Mouse (Mus musculus) hindbrain, embryonic 14.5 days (tissue): ENCODE measurements at regions not wholly inside any gene's neighbourhood (a gene's known extent, or its start where the extent isn't known, plus 50 kb on each side); places are given as distances from the start of the nearest gene placed in this dataset.

Experiments used
- ATAC-seq: fragments of 200-750 bp; cut with Nextera tagmentation; 2 replicates; pipeline ENCODE4 v1.8.0; 2017; ENCODE audit warnings: moderate number of reproducible peaks, mild to moderate bottlenecking, moderate TSS enrichment, moderate library complexity; ENCODE audit not compliant: low FRiP score
- DNase-seq: peaks from one replicate; pipeline ENCODE4 v3.0.0-alpha.2; 2015; ENCODE audit warnings: low spot score
- H3K27ac ChIP-seq: fragments of 300-500 bp; sonication (generic); 2 replicates; pipeline ENCODE4 v1.5.1; 2014; ENCODE audit warnings: mild to moderate bottlenecking, moderate library complexity
- H3K27me3 ChIP-seq: fragments of 300-500 bp; sonication (generic); 2 replicates; pipeline ENCODE4 v1.6.1; 2014; ENCODE audit warnings: mild to moderate bottlenecking, low read length, mixed read lengths; ENCODE audit not compliant: control insufficient read depth, insufficient read depth
- H3K36me3 ChIP-seq: fragments of 300-500 bp; sonication (generic); replicated peaks from 2 replicates; pipeline ENCODE4 v1.6.1; 2014; ENCODE audit not compliant: control insufficient read depth, insufficient read depth
- H3K4me1 ChIP-seq: fragments of 300-500 bp; sonication (generic); replicated peaks from 2 replicates; pipeline ENCODE4 v1.6.1; 2014; ENCODE audit warnings: antibody characterized with exemption, low read length, mixed read lengths; ENCODE audit not compliant: control insufficient read depth, insufficient read depth
- H3K4me2 ChIP-seq: fragments of 300-500 bp; sonication (generic); replicated peaks from 2 replicates; pipeline ENCODE4 v1.6.1; 2014; ENCODE audit warnings: mild to moderate bottlenecking, moderate library complexity
- H3K4me3 ChIP-seq: fragments of 300-500 bp; sonication (generic); replicated peaks from 2 replicates; pipeline ENCODE4 v1.5.1; 2014; ENCODE audit warnings: mild to moderate bottlenecking, low read length
- H3K9ac ChIP-seq: fragments of 300-500 bp; sonication (generic); 2 replicates; pipeline ENCODE4 v1.6.1; 2014
- H3K9me3 ChIP-seq: fragments of 300-500 bp; sonication (generic); 2 replicates; pipeline ENCODE4 v1.6.1; 2016; ENCODE audit warnings: low read length; ENCODE audit not compliant: control insufficient read depth
- WGBS: fragments of 180-500 bp; shearing (Covaris S2); extraction: QIAGEN DNeasy Blood & Tissue Kit; methylation state at CpG from one replicate; pipeline ENCODE4 v1.1.7; 2014; 5-methylcytosine and 5-hydroxymethylcytosine counted together

GRCm38 (mm10) chr4:140433744-140434542, 187.4 kb upstream of the Igsf21 start:
- no peaks in the 10 kb centered on the region for H3K27me3 ChIP-seq
- H3K4me3 ChIP-seq, result no peak overlapping the region
- ATAC-seq (no peak), DNase-seq (no peak)
- no peaks in the 10 kb centered on the region for H3K9me3 ChIP-seq
- no peak overlapping the region for H3K9ac ChIP-seq
- H3K4me2 ChIP-seq, result no peak overlapping the region
- H3K36me3 ChIP-seq, result no peaks in the 10 kb centered on the region
- H3K4me1 ChIP-seq, result peaks cover 10% of the 10 kb centered on the region; the same call in 1 of the 2 replicates
- 56% methylated on average over 11 of the region's 11 CpGs for WGBS
- no peak overlapping the region for H3K27ac ChIP-seq

- Histone ChIP-seq H3K4me1 (peaks cover 10% of the 10 kb centered on the region; the same call in 1 of the 2 replicates), H3K4me3 (no peak overlapping the region), H3K27ac (no peak overlapping the region), H3K36me3 (no peaks in the 10 kb centered on the region), H3K9me3 (no peaks in the 10 kb centered on the region), H3K9ac (no peak overlapping the region), H3K27me3 (no peaks in the 10 kb centered on the region), H3K4me2 (no peak overlapping the region)
- DNase-seq (no peak), ATAC-seq (no peak)
- WGBS, result 83% methylated on average over 7 of the region's 7 CpGs
These were observed 185.5 kb upstream of the Igsf21 start for GRCm38 (mm10) chr4:140432101-140432500.

DNA sequence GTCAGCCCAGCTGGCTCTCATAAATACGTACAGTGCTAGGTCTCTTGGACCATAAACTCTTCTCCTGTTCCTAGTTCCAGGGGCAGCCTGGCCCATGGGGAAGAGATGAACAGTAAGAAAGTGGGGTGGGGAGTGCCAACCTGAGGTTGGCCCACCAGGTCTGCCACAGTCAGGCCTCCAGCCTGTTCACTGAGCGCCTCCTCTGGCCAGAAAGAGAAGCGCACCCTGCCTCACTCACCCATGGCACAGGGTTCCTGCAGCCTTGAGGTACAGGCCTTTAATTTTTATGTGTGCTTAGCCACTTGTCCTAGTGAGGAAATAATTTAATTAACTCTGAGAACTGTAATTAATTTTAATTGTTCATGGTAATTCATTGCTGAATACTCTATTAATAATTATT, 180.5 kb upstream of the Igsf21 start:
- H3K4me2 ChIP-seq, result no peak overlapping the region
- no peak overlapping the region for H3K9ac ChIP-seq
- H3K36me3 ChIP-seq, result no peaks in the 10 kb centered on the region
- H3K27me3 ChIP-seq, result no peaks in the 10 kb centered on the region
- H3K9me3 ChIP-seq, result no peaks in the 10 kb centered on the region
- H3K27ac ChIP-seq, result no peak overlapping the region
- WGBS, result 76% methylated on average over 3 of the region's 3 CpGs
- DNase-seq (no peak), ATAC-seq (no peak)
- H3K4me1 ChIP-seq, result no peaks in the 10 kb centered on the region
- H3K4me3 ChIP-seq, result no peak overlapping the region

- no peak overlapping the region for H3K4me2 ChIP-seq
- 89% methylated on average over 10 of the region's 10 CpGs for WGBS
- ATAC-seq, result no peak
- H3K4me3 ChIP-seq, result no peak overlapping the region
- H3K9ac ChIP-seq, result no peak overlapping the region
- H3K9me3 ChIP-seq, result no peaks in the 10 kb centered on the region
- H3K4me1 ChIP-seq, result no peaks in the 10 kb centered on the region
- H3K36me3 ChIP-seq, result no peaks in the 10 kb centered on the region
- no peak for DNase-seq
- H3K27ac ChIP-seq, result no peak overlapping the region
- H3K27me3 ChIP-seq, result no peaks in the 10 kb centered on the region
These were observed 177.2 kb upstream of the Igsf21 start for GRCm38 (mm10) chr4:140423791-140424190.

GRCm38 (mm10) chr4:140421926-140422585, 175.5 kb upstream of the Igsf21 start:
- Histone ChIP-seq H3K27ac (no peak overlapping the region), H3K36me3 (no peaks in the 10 kb centered on the region), H3K27me3 (no peaks in the 10 kb centered on the region), H3K4me1 (no peaks in the 10 kb centered on the region), H3K9me3 (no peaks in the 10 kb centered on the region), H3K4me2 (no peak overlapping the region), H3K4me3 (no peak overlapping the region), H3K9ac (no peak overlapping the region)
- WGBS, result 68% methylated on average over 7 of the region's 7 CpGs
- no peak for DNase-seq
- no peak for ATAC-seq

DNA sequence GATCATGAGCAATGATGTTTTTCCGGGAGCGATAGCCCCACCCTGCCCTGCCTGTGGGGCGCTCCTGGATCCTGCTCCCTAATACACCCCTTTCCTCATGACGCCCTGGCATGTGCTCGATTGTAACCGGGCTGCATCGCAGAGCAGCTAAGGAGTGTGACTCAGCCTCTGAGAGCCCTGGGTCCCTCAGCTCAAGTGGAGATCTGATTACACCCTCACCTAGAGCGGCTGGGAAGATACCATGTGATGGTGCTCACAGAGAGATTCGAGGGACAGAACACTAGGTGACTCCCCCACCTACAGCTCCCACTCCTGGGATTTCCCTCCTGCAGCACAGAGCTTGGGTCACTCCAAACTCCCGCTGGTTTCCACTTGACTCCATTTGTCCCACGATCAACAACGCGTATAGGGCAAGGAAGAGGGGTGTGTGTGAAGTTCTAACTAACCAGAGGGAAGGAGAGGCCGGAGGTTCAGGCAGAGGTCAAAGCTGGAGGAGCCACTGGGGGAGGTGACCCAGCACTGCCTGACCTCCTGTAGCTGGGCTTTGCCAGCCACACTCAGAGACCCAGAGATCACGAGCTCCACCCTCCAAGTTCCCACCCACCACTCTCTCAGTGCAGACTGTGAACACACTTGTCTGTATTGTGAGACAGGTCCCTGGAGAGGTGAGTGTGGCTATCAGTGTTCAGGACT, 173.3 kb upstream of the Igsf21 start:
- Histone ChIP-seq H3K4me3 (no peak overlapping the region), H3K36me3 (no peaks in the 10 kb centered on the region), H3K9ac (no peak overlapping the region), H3K4me2 (no peak overlapping the region), H3K27ac (no peak overlapping the region), H3K4me1 (no peaks in the 10 kb centered on the region), H3K9me3 (no peaks in the 10 kb centered on the region), H3K27me3 (no peaks in the 10 kb centered on the region)
- 65% methylated on average over 15 of the region's 15 CpGs for WGBS
- no peak for DNase-seq
- ATAC-seq, result no peak

- no peaks in the 10 kb centered on the region for H3K36me3 ChIP-seq
- WGBS, result 56% methylated on average over 17 of the region's 17 CpGs
- H3K9me3 ChIP-seq, result no peaks in the 10 kb centered on the region
- H3K4me3 ChIP-seq, result no peak overlapping the region
- no peak overlapping the region for H3K4me2 ChIP-seq
- no peaks in the 10 kb centered on the region for H3K27me3 ChIP-seq
- peak; percentile 62; the same call in 1 of the 2 replicates for ATAC-seq
- H3K4me1 ChIP-seq, result 0 out of 2 replicates have a peak, but pooled peaks cover 3% of the 10 kb centered on the region
- H3K27ac ChIP-seq, result peak overlapping the region; percentile 20; the same call in 1 of the 2 replicates
- DNase-seq, result peak; percentile 32
- H3K9ac ChIP-seq, result no peak overlapping the region
These were observed 165.8 kb upstream of the Igsf21 start for GRCm38 (mm10) chr4:140412312-140412930.

- Histone ChIP-seq H3K9me3 (no peaks in the 10 kb centered on the region), H3K27ac (no peak overlapping the region), H3K36me3 (no peaks in the 10 kb centered on the region), H3K9ac (no peak overlapping the region), H3K4me3 (no peak overlapping the region), H3K27me3 (no peaks in the 10 kb centered on the region), H3K4me1 (peaks cover 10% of the 10 kb centered on the region), H3K4me2 (no peak overlapping the region)
- ATAC-seq (no peak), DNase-seq (no peak)
- WGBS, result 95% methylated on average over 5 of the region's 5 CpGs
These were observed 161.9 kb upstream of the Igsf21 start for GRCm38 (mm10) chr4:140408446-140408845.

DNA sequence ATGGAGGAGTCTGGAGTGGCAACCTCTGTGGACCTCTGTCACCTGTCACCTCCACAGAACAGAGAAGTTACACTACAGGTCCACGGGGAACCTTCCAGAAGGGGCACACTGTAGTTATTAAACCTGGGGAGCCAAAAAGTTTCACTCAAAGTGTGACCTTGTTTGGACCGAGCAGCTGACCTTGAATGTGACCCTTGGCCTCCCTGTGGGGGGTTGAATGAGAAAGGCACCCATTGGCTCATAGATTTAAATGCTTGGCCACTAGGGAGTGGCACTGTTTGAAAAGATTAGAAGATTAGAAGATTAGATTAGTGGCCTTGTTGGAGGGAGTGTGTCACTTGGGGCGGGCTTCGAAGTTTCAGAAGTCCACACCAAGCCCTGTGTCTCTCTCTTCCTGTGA, 160.3 kb upstream of the Igsf21 start:
- no peaks in the 10 kb centered on the region for H3K27me3 ChIP-seq
- H3K9ac ChIP-seq, result no peak overlapping the region
- H3K27ac ChIP-seq, result 0 out of 2 replicates have a peak overlapping the region, but pooled peaks have one; percentile 54
- no peak overlapping the region for H3K4me2 ChIP-seq
- H3K36me3 ChIP-seq, result no peaks in the 10 kb centered on the region
- ATAC-seq, result no peak
- H3K4me1 ChIP-seq, result peaks cover 8% of the 10 kb centered on the region
- no peak overlapping the region for H3K4me3 ChIP-seq
- DNase-seq, result no peak
- WGBS, result 87% methylated on average over 4 of the region's 4 CpGs
- no peaks in the 10 kb centered on the region for H3K9me3 ChIP-seq
